Mouse (Mus musculus) small intestine, adult 2 months (tissue): ENCODE measurements around the gene Gprin3. TPM values are rescaled to one million over a fixed set of nuclear protein-coding genes. Genes with fewer than 3 reads are reported as not detected.
A peak's percentile ranks its signal among the peaks of the same experiment; 100 is the strongest.

Experiments
- H3K27ac ChIP-seq: fragments of 200-500 bp; 2 replicates; pipeline ENCODE4 v1.5.1; 2012; ENCODE audit warnings: low read depth, low read length, control low read depth, inconsistent platforms; ENCODE audit not compliant: insufficient read depth
- H3K27me3 ChIP-seq: fragments of 200-500 bp; 2 replicates; pipeline ENCODE4 v1.6.1; 2012; ENCODE audit warnings: mild to moderate bottlenecking, moderate library complexity, low read length, inconsistent platforms; ENCODE audit not compliant: control insufficient read depth, insufficient read depth
- H3K36me3 ChIP-seq: fragments of 200-500 bp; 2 replicates; pipeline ENCODE4 v1.6.1; 2012; ENCODE audit warnings: mild to moderate bottlenecking, low read length, control low read depth, inconsistent platforms; ENCODE audit not compliant: control insufficient read depth, insufficient read depth
- H3K4me1 ChIP-seq: fragments of 200-500 bp; 2 replicates; pipeline ENCODE4 v1.6.1; 2012; ENCODE audit warnings: low read length, inconsistent platforms, mixed read lengths; ENCODE audit not compliant: control insufficient read depth, insufficient read depth, insufficient read length
- H3K4me3 ChIP-seq: fragments of 200-500 bp; 2 replicates; pipeline ENCODE4 v1.5.1; 2012; ENCODE audit warnings: low read depth, mild to moderate bottlenecking, control low read depth, inconsistent platforms, low read length, moderate library complexity
- CTCF ChIP-seq: fragments of 200-500 bp; IDR thresholded peaks from 2 replicates; pipeline ENCODE4 v1.5.1; 2012; ENCODE audit warnings: low read depth, mild to moderate bottlenecking, control low read depth, inconsistent platforms, low read length, moderate library complexity, mixed read lengths; ENCODE audit not compliant: insufficient replicate concordance, insufficient read length; ENCODE audit errors: extremely low read depth
- POLR2A ChIP-seq: fragments of 200-500 bp; IDR thresholded peaks from 2 replicates; pipeline ENCODE4 v1.6.1; 2012; ENCODE audit warnings: low read depth, mild to moderate bottlenecking, control low read depth, inconsistent platforms, low read length, moderate library complexity
- WGBS: fragments of 180-500 bp; shearing (Covaris S2); methylation state at CpG from one replicate; pipeline ENCODE4 v1.1.7; 2018; 5-methylcytosine and 5-hydroxymethylcytosine counted together
- polyA plus RNA-seq: library from polyadenylated mRNA; depleted of rRNA; stranded (reverse); fragments of >200 nt; gene quantifications from 2 replicates; pipeline ENCODE4 v1.2.3, GENCODE M21; 2012; rRNA removed

Gene Gprin3
- polyA plus RNA-seq, result 1.1 and 3.0 TPM in 2 replicates

DNA sequence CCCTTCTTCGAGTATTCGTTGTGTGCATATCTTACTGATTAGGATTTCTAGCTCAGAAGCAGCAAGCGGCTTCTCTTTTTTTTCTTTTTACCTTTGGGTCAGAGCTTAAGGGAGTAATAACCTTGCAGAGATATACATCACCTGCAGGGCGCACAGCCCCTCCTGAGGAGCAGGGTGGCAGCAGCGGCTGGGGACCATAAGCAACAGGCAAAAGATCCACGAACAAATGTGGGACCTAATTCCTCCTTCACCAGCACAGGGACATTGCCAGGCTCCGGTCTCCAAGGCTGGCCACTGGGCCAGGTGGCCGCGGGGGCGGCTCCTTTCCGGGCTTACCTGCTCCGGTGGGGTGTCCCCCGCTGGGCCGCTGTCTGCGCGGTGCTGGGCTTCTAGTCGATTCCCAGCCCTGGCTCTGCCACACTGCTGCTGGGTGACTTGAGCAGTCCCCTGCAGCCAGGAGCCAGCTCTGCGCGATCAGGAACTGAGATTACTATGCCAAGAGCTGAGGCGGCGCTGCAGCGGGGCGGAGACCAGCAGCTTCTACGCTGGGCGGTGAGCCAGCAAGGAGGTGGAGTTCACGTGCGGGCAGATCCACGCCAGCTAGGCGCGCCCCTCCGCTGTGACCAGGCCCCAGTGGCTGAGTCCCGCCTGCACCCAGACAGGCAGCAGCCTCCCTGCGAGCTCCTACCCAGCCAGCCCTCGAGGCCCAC lies at the start of gene Gprin3:
TSS of gene Gprin3 (minus strand) at position 471 of the 710 bp plus-strand sequence.
- no peaks in the 10 kb centered on the region for H3K27me3 ChIP-seq
- peak within 1 kb of the TSS; percentile 90 for H3K4me3 ChIP-seq
- peaks cover 2% of the 10 kb centered on the region; the same call in 1 of the 2 replicates for H3K36me3 ChIP-seq
- peaks cover 14% of the 10 kb centered on the region for H3K4me1 ChIP-seq
- 3% methylated on average over 34 of the region's 34 CpGs for WGBS
- 0 out of 2 replicates have a peak, but pooled peaks have one; percentile 13 for TF ChIP-seq CTCF
- peak; percentile 75; the same call in 1 of the 2 replicates for TF ChIP-seq POLR2A
- H3K27ac ChIP-seq, result peak within 1 kb of the TSS; percentile 95

DNA sequence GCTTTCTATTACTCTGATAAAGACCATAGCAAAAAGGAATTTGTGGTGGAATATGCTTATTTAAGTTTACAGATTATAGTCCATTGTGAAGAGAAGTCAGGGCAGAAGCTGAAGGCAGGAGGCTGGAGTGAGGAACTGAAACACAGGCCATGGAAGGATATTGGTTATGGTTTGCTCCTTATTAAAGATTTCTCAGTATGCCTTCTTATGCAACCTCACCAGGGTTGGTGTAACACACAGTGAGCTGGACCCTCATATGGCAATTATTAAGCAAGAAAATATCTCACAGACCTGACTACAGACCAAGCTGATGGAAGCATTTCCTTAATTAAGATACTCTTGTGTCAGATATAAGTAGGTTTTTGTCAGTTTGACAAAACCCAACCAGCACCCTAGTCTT lies 32.8 kb upstream of the Gprin3 start:
- H3K27ac ChIP-seq, result no peak overlapping the region
- H3K27me3 ChIP-seq, result no peaks in the 10 kb centered on the region
- H3K4me1 ChIP-seq, result no peaks in the 10 kb centered on the region
- no peaks in the 10 kb centered on the region for H3K36me3 ChIP-seq
- H3K4me3 ChIP-seq, result no peak overlapping the region
- no peak for TF ChIP-seq CTCF
- TF ChIP-seq POLR2A, result no peak

DNA sequence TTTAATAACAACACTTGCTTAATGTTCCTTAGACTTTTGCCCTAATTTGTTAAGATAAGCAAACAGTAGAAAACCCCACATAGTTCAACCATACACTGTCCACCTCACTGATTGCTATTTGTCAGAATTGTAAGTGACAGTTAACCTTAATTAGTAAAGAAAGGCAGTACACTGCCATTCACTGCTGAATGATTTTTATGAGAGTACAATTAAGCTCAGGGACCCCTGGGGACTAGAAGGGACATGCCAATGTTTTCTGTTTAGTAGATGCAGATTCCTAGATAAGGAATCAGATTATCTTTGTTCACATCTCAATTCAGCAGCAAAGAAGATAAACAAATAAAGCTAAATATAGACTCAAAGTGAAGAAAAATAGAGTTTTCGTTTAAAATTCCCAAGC lies 30.0 kb upstream of the Gprin3 start:
- WGBS, result 66% methylated on average over 1 of the region's 1 CpGs
- Histone ChIP-seq H3K4me3 (no peak overlapping the region), H3K27me3 (no peaks in the 10 kb centered on the region), H3K27ac (no peak overlapping the region), H3K4me1 (no peaks in the 10 kb centered on the region), H3K36me3 (no peaks in the 10 kb centered on the region)
- TF ChIP-seq CTCF (no peak), POLR2A (no peak)

DNA sequence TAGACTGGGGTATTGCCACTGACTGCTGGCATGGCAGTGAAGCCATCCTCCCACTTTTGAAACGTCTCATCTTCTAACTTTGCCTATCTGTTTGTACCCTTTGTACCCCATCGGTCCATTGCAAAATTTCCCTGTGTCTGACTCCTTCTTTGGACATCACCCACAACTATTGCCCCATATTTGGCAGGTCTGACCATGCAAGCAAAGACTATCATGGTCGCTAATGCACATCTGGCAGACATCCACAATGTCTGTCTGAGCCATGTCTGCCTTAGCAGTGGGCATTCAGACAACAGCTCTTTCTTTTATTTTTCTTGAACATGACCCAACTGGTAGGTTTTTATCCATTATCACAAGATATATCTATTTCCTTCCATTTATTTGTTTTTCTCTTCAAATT lies 25.3 kb upstream of the Gprin3 start:
- Histone ChIP-seq H3K4me1 (no peaks in the 10 kb centered on the region), H3K4me3 (no peak overlapping the region), H3K27me3 (no peaks in the 10 kb centered on the region), H3K36me3 (no peaks in the 10 kb centered on the region), H3K27ac (no peak overlapping the region)
- TF ChIP-seq POLR2A (no peak), CTCF (no peak)
- WGBS, result 63% methylated on average over 3 of the region's 3 CpGs

DNA sequence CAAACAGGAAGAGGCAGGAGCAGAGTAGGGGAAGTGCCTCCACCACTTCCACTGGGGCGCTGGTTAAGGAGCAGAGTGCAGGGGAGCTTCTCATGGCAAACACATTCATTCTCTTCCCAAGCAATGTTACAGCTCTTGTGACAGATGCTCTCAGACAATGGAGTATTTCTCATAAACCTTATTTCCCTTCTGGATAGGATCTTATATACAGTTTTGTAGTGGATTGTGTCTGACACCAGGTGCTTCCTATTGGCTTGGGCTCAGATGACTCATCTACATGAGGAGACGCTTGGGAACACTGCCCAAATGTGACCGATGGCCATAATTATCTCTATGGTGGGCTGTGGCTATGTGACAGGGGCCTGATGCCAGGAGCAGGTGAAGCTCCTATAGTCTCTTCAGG lies 19.0 kb upstream of the Gprin3 start:
- TF ChIP-seq POLR2A, result no peak
- no peak for TF ChIP-seq CTCF
- no peak overlapping the region for H3K4me3 ChIP-seq
- H3K36me3 ChIP-seq, result no peaks in the 10 kb centered on the region
- 43% methylated on average over 3 of the region's 3 CpGs for WGBS
- no peaks in the 10 kb centered on the region for H3K27me3 ChIP-seq
- no peaks in the 10 kb centered on the region for H3K4me1 ChIP-seq
- H3K27ac ChIP-seq, result no peak overlapping the region

DNA sequence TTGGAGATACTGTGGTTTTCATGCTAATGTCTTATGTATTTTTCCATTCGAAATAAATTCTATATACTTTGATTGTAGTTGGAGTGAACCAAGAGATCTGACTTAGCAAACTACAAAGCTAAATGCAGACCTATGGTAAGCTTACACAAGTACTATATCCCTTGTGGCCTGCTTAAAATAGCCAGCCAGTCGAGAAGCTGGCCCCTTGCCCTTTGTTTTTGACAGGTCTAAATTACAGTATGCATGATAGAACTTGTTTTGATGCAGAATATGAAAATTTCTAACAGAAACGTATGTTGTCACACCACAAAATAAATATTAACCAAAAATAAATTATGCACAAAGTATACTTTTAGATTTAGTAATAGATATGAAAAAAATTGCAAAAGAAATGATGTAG lies 9.8 kb upstream of the Gprin3 start:
- Histone ChIP-seq H3K36me3 (no peaks in the 10 kb centered on the region), H3K4me3 (no peak overlapping the region), H3K27ac (no peak overlapping the region), H3K4me1 (no peaks in the 10 kb centered on the region), H3K27me3 (no peaks in the 10 kb centered on the region)
- TF ChIP-seq CTCF (no peak), POLR2A (no peak)
- 56% methylated on average over 3 of the region's 3 CpGs for WGBS

DNA sequence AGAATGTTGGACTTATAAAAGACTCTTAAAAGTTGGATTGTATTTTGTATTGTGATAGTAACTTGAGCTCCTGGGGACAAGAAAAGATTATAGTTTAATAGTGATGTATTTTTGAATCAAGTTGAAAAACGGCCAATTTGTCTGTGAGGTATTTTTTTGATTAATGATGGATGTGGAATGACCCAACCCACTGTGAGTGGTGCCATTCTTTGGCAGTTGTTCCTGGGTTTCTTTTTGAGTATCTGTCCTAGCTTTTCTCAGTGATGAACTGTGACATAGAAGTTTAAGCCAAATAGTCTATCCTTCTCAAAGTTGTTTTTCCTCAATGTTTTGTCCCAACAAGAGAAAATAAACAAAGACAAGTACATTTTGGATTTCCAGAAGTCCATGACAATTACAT lies 7.0 kb upstream of the Gprin3 start:
- Histone ChIP-seq H3K36me3 (no peaks in the 10 kb centered on the region), H3K4me3 (no peak overlapping the region), H3K4me1 (no peaks in the 10 kb centered on the region), H3K27ac (no peak overlapping the region), H3K27me3 (no peaks in the 10 kb centered on the region)
- WGBS, result 70% methylated on average over 1 of the region's 1 CpGs
- TF ChIP-seq POLR2A, result no peak
- no peak for TF ChIP-seq CTCF

DNA sequence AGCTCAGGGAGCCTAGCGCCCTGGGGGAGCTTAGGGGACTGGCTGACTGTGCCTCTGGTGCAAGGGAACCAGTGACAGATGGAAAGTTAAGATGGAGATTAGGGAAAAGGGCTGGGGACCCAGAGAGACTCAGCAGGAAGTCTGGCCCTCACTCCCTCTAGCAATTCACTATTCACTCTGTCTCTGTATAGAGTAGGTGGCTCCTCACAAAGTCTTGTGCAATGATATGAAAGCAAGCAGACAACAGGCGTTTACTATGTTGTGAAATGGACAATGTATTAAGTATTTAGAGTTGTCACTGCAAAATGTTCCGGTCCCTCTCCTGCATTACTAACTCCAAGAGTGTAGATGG lies 416 bp upstream of the Gprin3 start:
- H3K27me3 ChIP-seq, result no peaks in the 10 kb centered on the region

More for the DNA sequence above, 416 bp upstream of the Gprin3 start:
- Histone ChIP-seq H3K4me1 (peaks cover 13% of the 10 kb centered on the region), H3K4me3 (peak overlapping the region; percentile 90), H3K36me3 (peaks cover 2% of the 10 kb centered on the region; the same call in 1 of the 2 replicates), H3K27ac (no peak overlapping the region)
- TF ChIP-seq POLR2A (no peak), CTCF (no peak)
- WGBS, result 47% methylated on average over 3 of the region's 3 CpGs
